12 mouse cellular contexts compared by ENCODE assay signal in genomic region chr2:46242806-46243205, GRCm38 (mm10).
DNase-seq lines count a peak whose midpoint lies in the region; ATAC-seq and TF ChIP-seq lines count a peak whose summit lies in the region.
"Had no signal": no experiment of that assay in that cellular context is flagged by ENCODE, and none has a peak within 500 bp of the region (broad histone marks: within the 10 kb centered on the region; RNA-seq: fewer than 3 reads in every experiment).

No protein-coding gene starts in this region.

- no peak overlapping the region for H3K27ac ChIP-seq in forebrain, embryonic 14.5 days (ENCODE audit: low read depth, low read length)
- no peak overlapping the region for H3K27ac ChIP-seq in forebrain, embryonic 11.5 days (ENCODE audit: low read depth, low read length)
- H3K27ac ChIP-seq in midbrain, embryonic 15.5 days = no peak overlapping the region
- H3K27ac ChIP-seq in midbrain, embryonic 11.5 days (ENCODE audit: low read depth, low read length) = no peak overlapping the region
- no peak overlapping the region for H3K27ac ChIP-seq in forebrain, postnatal 0 days (ENCODE audit: low read depth, low read length)
- no peak overlapping the region for H3K27ac ChIP-seq in liver, embryonic 11.5 days (ENCODE audit: low read depth, low read length)
- H3K27ac ChIP-seq: stomach, embryonic 15.5 days had no signal

- no peak overlapping the region for H3K9ac ChIP-seq in forebrain, embryonic 14.5 days (ENCODE audit: low read length)
- no peak overlapping the region for H3K9ac ChIP-seq in forebrain, embryonic 11.5 days (ENCODE audit: low read length)
- H3K9ac ChIP-seq in midbrain, embryonic 15.5 days = no peak overlapping the region
- no peak overlapping the region for H3K9ac ChIP-seq in midbrain, embryonic 11.5 days (ENCODE audit: low read length)
- no peak overlapping the region for H3K9ac ChIP-seq in forebrain, postnatal 0 days
- H3K9ac ChIP-seq in liver, embryonic 11.5 days (ENCODE audit: low read depth, low read length) = no peak overlapping the region
- H3K9ac ChIP-seq: stomach, embryonic 15.5 days had no signal

- no peak for TF ChIP-seq CTCF in forebrain, postnatal 0 days (IDR thresholded peaks at IDR 0.05; ENCODE audit: low read depth)

- peaks cover 2% of the 10 kb centered on the region; the same call in 1 of the 2 replicates for H3K4me1 ChIP-seq in forebrain, embryonic 14.5 days (ENCODE audit: control insufficient read depth, insufficient read depth, low read length)
- no peaks in the 10 kb centered on the region for H3K4me1 ChIP-seq in forebrain, embryonic 11.5 days (replicated peaks; ENCODE audit: control insufficient read depth, insufficient read depth, low read length)
- H3K4me1 ChIP-seq in midbrain, embryonic 15.5 days = no peaks in the 10 kb centered on the region
- no peaks in the 10 kb centered on the region for H3K4me1 ChIP-seq in midbrain, embryonic 11.5 days (ENCODE audit: control insufficient read depth, insufficient read depth, low read length)
- H3K4me1 ChIP-seq in forebrain, postnatal 0 days (ENCODE audit: insufficient read depth) = no peaks in the 10 kb centered on the region
- no peaks in the 10 kb centered on the region for H3K4me1 ChIP-seq in liver, embryonic 11.5 days (replicated peaks; ENCODE audit: control insufficient read depth, insufficient read depth, low read length)
- H3K4me1 ChIP-seq: stomach, embryonic 15.5 days had no signal

- no peaks in the 10 kb centered on the region for H3K36me3 ChIP-seq in forebrain, embryonic 14.5 days (ENCODE audit: control insufficient read depth, insufficient read depth, low read length)
- no peaks in the 10 kb centered on the region for H3K36me3 ChIP-seq in forebrain, embryonic 11.5 days (ENCODE audit: control insufficient read depth, insufficient read depth, low read length)
- H3K36me3 ChIP-seq in midbrain, embryonic 15.5 days (replicated peaks) = no peaks in the 10 kb centered on the region
- H3K36me3 ChIP-seq in midbrain, embryonic 11.5 days (ENCODE audit: control insufficient read depth, insufficient read depth, low read length) = no peaks in the 10 kb centered on the region
- H3K36me3 ChIP-seq in forebrain, postnatal 0 days (ENCODE audit: insufficient read depth) = no peaks in the 10 kb centered on the region
- no peaks in the 10 kb centered on the region for H3K36me3 ChIP-seq in liver, embryonic 11.5 days (ENCODE audit: control insufficient read depth, insufficient read depth, low read length)
- H3K36me3 ChIP-seq: stomach, embryonic 15.5 days had no signal

- ATAC-seq in forebrain, embryonic 14.5 days = peak; percentile 99
- ATAC-seq in forebrain, embryonic 11.5 days (replicated peaks; ENCODE audit: low FRiP score) = no peak
- ATAC-seq in midbrain, embryonic 15.5 days (replicated peaks) = peak; percentile 79; the same call in 1 of the 2 replicates
- no peak for ATAC-seq in midbrain, embryonic 11.5 days (ENCODE audit: low FRiP score)
- peak; percentile 88 for ATAC-seq in forebrain, postnatal 0 days
- ATAC-seq in liver, embryonic 11.5 days (replicated peaks; ENCODE audit: low FRiP score) = no peak
- ATAC-seq: inflammation-experienced regulatory T-cells, adult 6 months had no signal

- H3K9me3 ChIP-seq in forebrain, embryonic 14.5 days (replicated peaks; ENCODE audit: control insufficient read depth, low read length) = no peaks in the 10 kb centered on the region
- H3K9me3 ChIP-seq in forebrain, embryonic 11.5 days (ENCODE audit: control insufficient read depth, low read length) = no peaks in the 10 kb centered on the region
- no peaks in the 10 kb centered on the region for H3K9me3 ChIP-seq in midbrain, embryonic 15.5 days
- H3K9me3 ChIP-seq in midbrain, embryonic 11.5 days (ENCODE audit: control insufficient read depth, low read length) = no peaks in the 10 kb centered on the region
- no peaks in the 10 kb centered on the region for H3K9me3 ChIP-seq in forebrain, postnatal 0 days (ENCODE audit: low read length)
- no peaks in the 10 kb centered on the region for H3K9me3 ChIP-seq in liver, embryonic 11.5 days (ENCODE audit: control insufficient read depth, low read length)
- H3K9me3 ChIP-seq: stomach, embryonic 15.5 days had no signal

- H3K27me3 ChIP-seq in forebrain, embryonic 14.5 days (replicated peaks; ENCODE audit: control insufficient read depth, insufficient read depth, low read length) = no peaks in the 10 kb centered on the region
- no peaks in the 10 kb centered on the region for H3K27me3 ChIP-seq in forebrain, embryonic 11.5 days (ENCODE audit: control insufficient read depth, insufficient read depth, low read length)
- H3K27me3 ChIP-seq in midbrain, embryonic 15.5 days (replicated peaks) = no peaks in the 10 kb centered on the region
- H3K27me3 ChIP-seq in midbrain, embryonic 11.5 days (ENCODE audit: control insufficient read depth, insufficient read depth, low read length) = no peaks in the 10 kb centered on the region
- H3K27me3 ChIP-seq in forebrain, postnatal 0 days (ENCODE audit: insufficient read depth, low read length) = no peaks in the 10 kb centered on the region
- H3K27me3 ChIP-seq in liver, embryonic 11.5 days (replicated peaks; ENCODE audit: control insufficient read depth, insufficient read depth, low read length) = no peaks in the 10 kb centered on the region
- H3K27me3 ChIP-seq: stomach, embryonic 15.5 days had no signal

- peak; percentile 88 for DNase-seq in forebrain, embryonic 14.5 days (ENCODE audit: low spot score)
- no peak for DNase-seq in forebrain, embryonic 11.5 days (ENCODE audit: low spot score)
- DNase-seq in midbrain, embryonic 11.5 days (ENCODE audit: low spot score, missing footprints) = no peak
- peak; percentile 71 for DNase-seq in forebrain, postnatal 0 days
- peak; percentile 81 for DNase-seq in retina, postnatal 1 day
- no peak for DNase-seq in adrenal gland, adult 18-20 months (ENCODE audit: low spot score in 2 of 2)
- no peak for DNase-seq in liver, embryonic 11.5 days (ENCODE audit: low spot score)
- DNase-seq: embryo, embryonic 11 days; kidney, postnatal 14 days had no signal

- no peak overlapping the region for H3K4me2 ChIP-seq in forebrain, embryonic 14.5 days (ENCODE audit: low read length)
- no peak overlapping the region for H3K4me2 ChIP-seq in forebrain, embryonic 11.5 days (ENCODE audit: low read depth, low read length, severe bottlenecking)
- H3K4me2 ChIP-seq in midbrain, embryonic 15.5 days = no peak overlapping the region
- no peak overlapping the region for H3K4me2 ChIP-seq in midbrain, embryonic 11.5 days
- no peak overlapping the region for H3K4me2 ChIP-seq in forebrain, postnatal 0 days (ENCODE audit: low read depth)
- H3K4me2 ChIP-seq in liver, embryonic 11.5 days = no peak overlapping the region
- H3K4me2 ChIP-seq: stomach, embryonic 15.5 days had no signal

- no peak overlapping the region for H3K4me3 ChIP-seq in forebrain, embryonic 14.5 days (ENCODE audit: low read depth, low read length)
- H3K4me3 ChIP-seq in forebrain, embryonic 11.5 days (ENCODE audit: low read depth, low read length) = no peak overlapping the region
- H3K4me3 ChIP-seq in midbrain, embryonic 15.5 days = no peak overlapping the region
- no peak overlapping the region for H3K4me3 ChIP-seq in midbrain, embryonic 11.5 days (ENCODE audit: low read depth, low read length)
- H3K4me3 ChIP-seq in forebrain, postnatal 0 days (ENCODE audit: low read depth, low read length) = no peak overlapping the region
- no peak overlapping the region for H3K4me3 ChIP-seq in liver, embryonic 11.5 days (ENCODE audit: low read depth, low read length)
- H3K4me3 ChIP-seq: stomach, embryonic 15.5 days had no signal

Comparison
In these comparisons a context has a peak if more than half of its experiments do, and no peak if none do; other contexts are left out.
1. ATAC-seq: peak in forebrain, embryonic 14.5 days (single experiment), midbrain, embryonic 15.5 days (single experiment) and forebrain, postnatal 0 days (single experiment); none in forebrain, embryonic 11.5 days (single experiment), midbrain, embryonic 11.5 days (single experiment) and liver, embryonic 11.5 days (single experiment).
2. DNase-seq: peak in forebrain, embryonic 14.5 days (single experiment), forebrain, postnatal 0 days (single experiment) and retina, postnatal 1 day (single experiment); none in forebrain, embryonic 11.5 days (single experiment), midbrain, embryonic 11.5 days (single experiment), adrenal gland, adult 18-20 months (0 of 2) and liver, embryonic 11.5 days (single experiment).